Mouse (Mus musculus) ES-E14 (cell line): ENCODE measurements around the gene Cerkl. TPM values are rescaled to one million over a fixed set of nuclear protein-coding genes. Genes with fewer than 3 reads are reported as not detected.

Experiments
- DNase-seq: peaks from one replicate; pipeline ENCODE4 v3.0.0-alpha.2; 2013; ENCODE audit warnings: low read depth, low spot score
- H3K27ac ChIP-seq: 2 replicates; pipeline ENCODE4 v1.5.1; 2012; ENCODE audit warnings: low read depth, mild to moderate bottlenecking, low read length, moderate library complexity, mixed read lengths; ENCODE audit not compliant: poor library complexity, insufficient read depth, severe bottlenecking
- H3K36me3 ChIP-seq: 2 replicates; pipeline ENCODE4 v1.6.1; 2012; ENCODE audit warnings: mild to moderate bottlenecking, low read length, moderate library complexity, mixed read lengths; ENCODE audit not compliant: control insufficient read depth, poor library complexity, insufficient read depth, severe bottlenecking
- H3K4me1 ChIP-seq, 2 experiments: fragments of 150-350 bp in 1 of 2; sonication (generic) in 1 of 2; 2 replicates each; pipeline ENCODE4 v1.6.1; 2012; ENCODE audit warnings: low read length in 2 of 2, mild to moderate bottlenecking in 1 of 2, mixed read lengths in 1 of 2; ENCODE audit not compliant: control insufficient read depth in 2 of 2, insufficient read depth in 2 of 2, poor library complexity in 1 of 2
- H3K4me3 ChIP-seq, 2 experiments: fragments of 150-350 bp in 1 of 2; sonication (generic) in 1 of 2; 2 replicates each; pipeline ENCODE4 v1.5.1; 2012; ENCODE audit warnings: low read length in 2 of 2, low read depth in 1 of 2, mild to moderate bottlenecking in 1 of 2, mixed read lengths in 1 of 2; ENCODE audit not compliant: insufficient read depth in 1 of 2, poor library complexity in 1 of 2, severe bottlenecking in 1 of 2
- H3K9ac ChIP-seq: 2 replicates; pipeline ENCODE4 v1.6.1; 2012; ENCODE audit warnings: low read depth, mild to moderate bottlenecking, low read length, mixed read lengths; ENCODE audit not compliant: poor library complexity, insufficient read depth, severe bottlenecking
- H3K9me3 ChIP-seq: fragments of 150-350 bp; sonication (generic); 2 replicates; pipeline ENCODE4 v1.6.1; 2012; ENCODE audit warnings: low read depth, mild to moderate bottlenecking, low read length; ENCODE audit not compliant: control insufficient read depth, insufficient read depth
- CHD2 ChIP-seq: IDR thresholded peaks from 2 replicates; pipeline ENCODE4 v1.6.1; 2014; ENCODE audit warnings: mild to moderate bottlenecking, low read depth, low read length, inconsistent platforms
- HCFC1 ChIP-seq: IDR thresholded peaks from 2 replicates; pipeline ENCODE4 v1.6.1; 2012; ENCODE audit warnings: low read length, inconsistent platforms, borderline replicate concordance; ENCODE audit not compliant: insufficient read depth
- MAFK ChIP-seq: IDR thresholded peaks from 2 replicates; pipeline ENCODE4 v1.6.1; 2014; ENCODE audit warnings: mild to moderate bottlenecking, low read depth, low read length, inconsistent platforms; ENCODE audit not compliant: insufficient read depth
- ZC3H11A ChIP-seq: IDR thresholded peaks from 2 replicates; pipeline ENCODE4 v1.6.1; 2012; ENCODE audit warnings: low read depth, mild to moderate bottlenecking, inconsistent platforms, low read length, borderline replicate concordance
- ZNF384 ChIP-seq: IDR thresholded peaks from 2 replicates; pipeline ENCODE4 v1.6.1; 2012; ENCODE audit warnings: low read depth, low read length, inconsistent platforms
- in situ Hi-C, 2 experiments: fragments of 600-800 bp; cut with MboI; formaldehyde crosslinking; loops; one replicate each; pipeline ENCODE4 v1.15.1; 2025; ENCODE audit warnings: low sequenced_read_pairs in 2 of 2, inconsistent platforms in 1 of 2; ENCODE audit not compliant: unreplicated experiment in 2 of 2
- total RNA-seq: library from RNA; depleted of rRNA; stranded (reverse); fragments of 300-350 nt; gene quantifications from 2 replicates; pipeline ENCODE4 v1.2.3, GENCODE M21; 2012

Gene Cerkl
- total RNA-seq, 1 experiment, result 1.4 TPM

- in situ Hi-C loops, result no loop called here
- H3K4me1 ChIP-seq, result no peaks in the 10 kb centered on the region
- no peaks in the 10 kb centered on the region for H3K36me3 ChIP-seq
- H3K27ac ChIP-seq, result no peak overlapping the region
- TF ChIP-seq ZC3H11A (no peak), HCFC1 (no peak), ZNF384 (no peak), CHD2 (no peak), MAFK (no peak)
- no peak overlapping the region for H3K9ac ChIP-seq
- H3K9me3 ChIP-seq, result no peaks in the 10 kb centered on the region
- H3K4me3 ChIP-seq, result no peak overlapping the region
- no peak for DNase-seq
Observed at GRCm38 (mm10) chr2:79410247-79410902, 46.2 kb downstream of the Cerkl start.

GRCm38 (mm10) chr2:79405661-79406405 is 50.8 kb downstream of the Cerkl start:
- Histone ChIP-seq H3K27ac (no peak overlapping the region), H3K4me3 (no peak overlapping the region), H3K4me1 (no peaks in the 10 kb centered on the region), H3K9ac (no peak overlapping the region), H3K9me3 (no peaks in the 10 kb centered on the region), H3K36me3 (no peaks in the 10 kb centered on the region)
- in situ Hi-C loops, result no loop called here
- DNase-seq, result no peak
- TF ChIP-seq ZNF384 (no peak), ZC3H11A (no peak), MAFK (no peak), CHD2 (no peak), HCFC1 (no peak)

- no peak for DNase-seq
- no peak for TF ChIP-seq HCFC1
- no peak for TF ChIP-seq MAFK
- TF ChIP-seq CHD2, result no peak
- TF ChIP-seq ZNF384, result no peak
- no peak for TF ChIP-seq ZC3H11A
- in situ Hi-C loops, result no loop called here
Observed at GRCm38 (mm10) chr2:79400045-79400444, 56.5 kb downstream of the Cerkl start.

GRCm38 (mm10) chr2:79399234-79400000 is 57.2 kb downstream of the Cerkl start:
- no peak overlapping the region for H3K4me3 ChIP-seq
- in situ Hi-C loops, result no loop called here
- TF ChIP-seq MAFK, result no peak
- no peak for TF ChIP-seq CHD2
- TF ChIP-seq ZNF384, result no peak
- TF ChIP-seq HCFC1, result no peak
- no peak for TF ChIP-seq ZC3H11A

More at GRCm38 (mm10) chr2:79400045-79400444, 56.5 kb downstream of the Cerkl start:
- H3K4me3 ChIP-seq, result no peak overlapping the region
- no peaks in the 10 kb centered on the region for H3K36me3 ChIP-seq
- H3K9me3 ChIP-seq, result no peaks in the 10 kb centered on the region
- H3K9ac ChIP-seq, result no peak overlapping the region
- no peaks in the 10 kb centered on the region for H3K4me1 ChIP-seq
- H3K27ac ChIP-seq, result no peak overlapping the region

More at GRCm38 (mm10) chr2:79399234-79400000, 57.2 kb downstream of the Cerkl start:
- no peak for DNase-seq
- Histone ChIP-seq H3K27ac (no peak overlapping the region), H3K9ac (no peak overlapping the region), H3K4me1 (no peaks in the 10 kb centered on the region), H3K36me3 (no peaks in the 10 kb centered on the region), H3K9me3 (no peaks in the 10 kb centered on the region)
